Mouse (Mus musculus) left cerebral cortex, postnatal 4 days (tissue): ENCODE results near the gene Ttll9. TPM values are rescaled to one million over a fixed set of nuclear protein-coding genes. Genes with fewer than 3 reads are reported as not detected.

Experiments used
- DNase-seq: peaks from one replicate; pipeline ENCODE4 v3.0.0-alpha.2; 2022
- intact Hi-C: fragments of 180-260 bp; cut with DNase I; formaldehyde crosslinking; loops from one replicate; pipeline ENCODE4 v1.15.1; 2025
- total RNA-seq, 2 experiments: library from RNA; stranded (reverse); gene quantifications; 2 replicates each; pipeline ENCODE4 v1.2.3; 2021

The Ttll9 gene
- total RNA-seq: 1 to 10 TPM; 3.3 to 5.2 TPM

DNA sequence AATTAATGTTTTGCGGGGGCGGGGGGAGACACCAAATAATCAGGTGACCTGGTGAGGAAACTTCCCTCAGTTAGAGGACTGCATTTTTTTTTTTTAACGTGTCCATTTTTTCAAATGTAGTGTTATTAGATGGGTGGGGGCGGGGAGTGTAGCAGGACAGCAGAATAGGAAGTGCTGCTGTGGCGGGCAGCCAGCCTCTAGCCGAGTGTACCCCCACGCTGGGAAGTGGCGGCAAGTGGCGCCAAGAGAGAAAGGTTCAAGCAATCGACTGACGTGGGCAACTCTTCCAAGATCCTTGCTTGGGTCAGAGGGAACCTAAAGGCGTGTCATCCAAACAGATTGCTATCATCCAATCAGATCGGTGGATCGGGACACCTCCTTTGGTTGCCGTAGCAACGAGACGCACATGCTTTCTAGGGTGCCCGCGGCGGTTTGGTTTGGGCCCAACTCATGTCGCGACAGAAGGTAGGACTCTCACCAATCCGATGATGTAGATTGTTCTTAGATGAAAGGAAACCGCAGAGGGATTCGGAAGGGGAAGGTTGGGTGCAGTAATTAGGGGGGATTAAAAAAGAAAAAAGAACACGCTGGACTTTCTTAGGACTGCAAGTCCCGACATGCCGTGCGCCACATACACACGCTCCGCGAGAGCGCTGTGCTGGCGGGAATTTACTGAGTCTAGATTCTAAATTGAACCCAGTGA lies at the start of gene Ttll9:
Gene Ttll9, plus strand, starts transcription at position 395 of the 703 bp plus-strand sequence.
- DNase-seq: peak; percentile 82
- intact Hi-C loops: no loop called here

DNA sequence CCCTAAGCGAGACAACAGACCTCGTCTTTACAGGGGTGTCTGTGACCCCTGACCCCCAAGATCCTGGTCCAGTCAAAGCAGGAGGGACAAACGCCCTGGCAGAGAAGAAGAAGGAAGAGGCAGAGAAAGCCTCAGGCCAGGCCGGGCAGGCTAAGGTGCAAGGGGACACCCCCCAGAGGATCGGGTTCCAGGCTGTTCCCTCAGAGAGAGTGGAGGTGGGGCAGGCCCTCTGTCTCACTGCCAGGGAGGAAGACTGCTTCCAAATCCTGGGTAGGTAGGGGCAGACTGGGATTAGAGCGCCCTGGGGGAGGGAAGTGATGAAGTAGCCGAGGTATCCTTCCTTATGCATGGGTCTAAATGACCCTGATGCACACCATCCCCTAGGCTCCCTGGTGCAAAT lies 48.8 kb upstream of the Ttll9 start:
- no peak for DNase-seq
- intact Hi-C loops: no loop called here

DNA sequence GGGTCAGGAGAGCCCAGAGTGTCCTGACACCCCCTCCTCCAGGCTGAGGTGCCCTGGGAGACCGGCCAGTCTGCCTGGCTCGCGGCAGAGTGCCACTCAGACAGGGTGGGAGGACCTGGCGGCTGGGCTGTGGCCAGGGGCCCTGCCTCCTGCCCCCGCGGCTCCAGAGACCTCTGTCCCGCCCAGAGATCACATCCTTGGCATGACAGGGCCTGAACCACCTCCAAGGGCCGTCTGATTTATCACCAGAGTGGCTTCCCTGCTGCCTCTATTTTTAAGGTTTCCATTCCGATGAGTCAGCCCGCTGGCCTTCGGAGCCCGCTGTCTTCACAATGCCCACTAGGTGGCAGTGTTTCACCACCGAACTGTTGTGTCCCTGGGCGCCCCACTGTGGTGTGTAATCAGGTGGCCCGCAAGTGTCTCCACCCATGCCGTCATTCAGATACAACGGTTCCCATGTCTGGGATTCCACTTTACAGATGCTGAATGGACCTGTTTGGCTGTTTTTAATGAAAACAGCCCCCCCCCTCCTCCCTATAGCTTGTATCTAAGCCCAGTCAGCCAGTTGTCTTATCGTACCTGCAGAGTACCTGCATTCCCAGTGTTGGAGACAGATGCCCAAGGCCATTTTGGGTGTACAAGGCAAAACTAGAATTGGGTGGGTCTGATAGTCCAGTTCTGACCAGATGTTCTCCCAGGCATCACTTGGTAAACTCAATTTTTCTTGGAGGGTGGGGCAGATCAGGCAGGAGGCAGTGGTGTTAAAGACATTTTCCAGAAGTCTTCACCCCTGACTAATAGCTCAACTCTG lies 47.8 kb upstream of the Ttll9 start:
- intact Hi-C loops: loop anchor here (5.0 kb wide), 1 partner anchor 228 kb away; no protein-coding TSS in a partner anchor
- peak; percentile 91 for DNase-seq

DNA sequence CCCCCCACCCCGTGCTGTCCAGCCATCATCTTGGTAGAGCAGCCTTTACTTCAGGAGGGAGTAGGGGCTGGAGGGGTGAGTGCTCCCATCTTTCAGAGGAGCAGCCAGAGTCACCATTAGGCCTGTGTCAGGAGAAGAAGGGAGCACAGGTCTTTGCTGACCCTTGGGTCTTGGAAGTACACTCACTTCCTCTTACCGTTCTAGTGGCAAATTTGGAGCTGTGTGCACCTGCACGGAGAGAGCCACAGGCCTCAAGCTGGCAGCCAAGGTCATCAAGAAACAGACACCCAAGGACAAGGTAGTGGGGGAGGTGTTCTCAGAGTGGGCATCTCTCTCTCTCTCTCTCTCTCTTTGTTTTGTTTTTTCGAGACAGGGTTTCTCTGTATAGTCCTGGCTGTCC lies 46.8 kb upstream of the Ttll9 start:
- no peak for DNase-seq
- intact Hi-C loops: loop anchor here (5.0 kb wide), 1 partner anchor 227 kb away; no protein-coding TSS in a partner anchor

DNA sequence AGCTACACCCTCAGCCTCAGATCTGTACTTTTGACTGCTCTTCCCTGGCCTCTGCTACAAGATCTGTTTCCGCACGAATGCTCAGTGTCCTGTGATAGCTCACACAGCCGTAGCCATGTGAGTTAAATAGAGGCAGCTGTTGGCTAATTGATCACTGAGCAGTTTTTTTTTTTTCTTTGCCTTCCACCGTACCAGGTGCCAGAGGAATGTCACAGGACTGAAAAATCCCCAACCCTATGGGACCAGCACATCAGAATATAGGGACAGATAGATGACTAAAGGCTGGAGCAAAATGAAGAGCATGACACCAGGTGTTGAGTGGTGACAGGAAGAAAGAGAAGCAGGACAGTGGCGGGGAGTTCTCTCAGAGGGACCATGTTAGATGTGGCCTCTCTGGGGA lies 46.2 kb upstream of the Ttll9 start:
- intact Hi-C loops: loop anchor here (5.0 kb wide), 1 partner anchor 226 kb away; no protein-coding TSS in a partner anchor
- no peak for DNase-seq

DNA sequence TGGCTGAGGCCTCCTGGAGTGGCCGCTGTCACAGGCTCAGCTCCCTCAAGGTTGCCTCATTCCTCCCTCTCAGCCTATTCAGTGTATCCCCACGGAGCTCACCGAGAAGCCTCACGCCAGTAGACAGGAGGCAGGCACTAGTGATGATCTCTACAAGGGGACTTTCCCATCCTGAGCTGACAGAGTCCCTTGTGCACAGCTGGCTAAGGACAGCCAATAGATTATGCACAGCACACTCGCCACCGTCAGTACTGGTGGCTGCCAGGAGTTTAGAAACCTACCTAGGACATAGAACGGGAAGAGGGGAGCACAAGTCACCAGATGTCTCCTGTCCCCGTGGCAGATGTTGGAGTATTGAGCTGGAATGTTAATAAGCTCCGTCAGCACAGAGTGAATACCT lies 44.6 kb upstream of the Ttll9 start:
- DNase-seq: no peak
- intact Hi-C loops: loop anchor here (5.0 kb wide), 1 partner anchor 225 kb away; no protein-coding TSS in a partner anchor

DNA sequence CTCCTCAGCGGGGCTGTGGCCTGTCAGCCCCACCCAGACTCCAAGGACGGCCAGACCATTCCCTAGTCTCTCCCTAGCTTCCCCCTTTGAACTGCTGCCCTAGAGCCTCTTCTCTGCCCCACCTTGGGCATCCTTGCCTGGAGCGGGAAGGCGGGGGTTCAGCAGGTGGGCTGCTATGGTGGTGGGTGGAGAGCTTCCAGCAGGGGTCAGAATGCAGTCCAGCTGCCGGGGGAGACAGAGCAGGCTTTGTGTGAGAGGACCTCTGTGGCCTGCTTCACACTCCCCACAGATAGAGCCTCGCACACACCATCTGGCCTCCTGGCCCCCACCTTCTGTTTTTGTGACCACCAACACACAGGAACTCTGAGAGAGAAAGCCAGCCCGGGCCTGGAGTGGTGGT lies 39.9 kb upstream of the Ttll9 start:
- peak; percentile 75 for DNase-seq
- intact Hi-C loops: no loop called here

DNA sequence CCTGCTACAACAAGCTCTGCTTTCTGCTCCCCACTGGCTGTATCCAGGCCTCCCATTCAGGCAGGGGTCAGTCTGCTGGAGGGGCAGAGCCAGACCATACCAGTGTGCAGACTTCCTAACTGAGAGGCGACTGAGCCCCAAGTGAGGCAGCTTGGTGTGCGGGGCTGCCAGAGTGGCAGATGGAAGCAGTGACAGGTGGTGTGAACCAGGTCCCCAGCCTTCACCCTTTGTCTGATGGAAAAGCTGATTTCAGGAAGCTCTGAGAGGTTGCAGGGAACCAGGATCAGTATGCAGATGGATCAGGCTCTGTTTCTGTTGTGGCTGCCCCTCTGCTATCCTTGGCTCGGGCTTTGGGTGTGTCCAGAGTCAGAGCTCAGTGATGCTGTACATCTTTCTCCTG lies 38.7 kb upstream of the Ttll9 start:
- DNase-seq: peak; percentile 70
- intact Hi-C loops: no loop called here

DNA sequence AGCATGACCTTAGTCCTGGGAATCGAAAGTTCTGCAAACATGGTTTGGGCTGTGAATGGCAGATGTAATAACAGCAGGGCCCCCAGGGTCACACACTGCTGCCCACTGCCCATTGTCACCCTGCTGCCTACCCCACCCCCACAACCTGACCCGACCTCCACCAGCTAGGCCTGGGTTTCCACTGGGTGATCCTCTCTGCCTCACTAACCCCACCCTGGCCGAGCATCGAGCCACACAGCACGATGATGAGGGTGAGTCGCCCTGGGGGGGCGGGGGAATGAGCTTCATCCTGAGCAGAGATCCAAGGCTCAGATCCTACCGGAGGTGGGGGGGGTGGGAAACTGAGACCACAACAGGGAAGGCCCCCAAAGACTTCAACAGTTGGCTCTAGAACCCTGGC lies 38.2 kb upstream of the Ttll9 start:
- intact Hi-C loops: no loop called here
- no peak for DNase-seq

DNA sequence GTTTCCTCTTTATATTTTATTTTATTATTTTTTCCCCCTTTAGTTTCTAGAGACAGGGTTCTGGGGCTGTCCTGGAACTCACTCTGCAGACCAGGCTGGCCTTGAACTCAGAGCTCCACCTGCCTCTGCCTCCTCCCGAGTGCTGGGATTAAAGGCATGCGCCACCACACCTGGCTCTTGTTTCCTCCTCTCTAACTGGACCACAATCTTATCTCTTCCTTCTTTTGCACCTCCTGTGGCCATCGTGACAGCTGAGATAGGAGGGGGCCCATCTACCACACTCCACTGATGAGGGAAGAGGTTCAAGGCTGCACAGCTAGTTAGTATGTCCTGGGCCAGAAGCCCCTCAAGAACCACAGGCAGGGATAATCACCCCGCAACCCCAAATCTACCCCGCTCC lies 37.7 kb upstream of the Ttll9 start:
- DNase-seq: no peak
- intact Hi-C loops: no loop called here

DNA sequence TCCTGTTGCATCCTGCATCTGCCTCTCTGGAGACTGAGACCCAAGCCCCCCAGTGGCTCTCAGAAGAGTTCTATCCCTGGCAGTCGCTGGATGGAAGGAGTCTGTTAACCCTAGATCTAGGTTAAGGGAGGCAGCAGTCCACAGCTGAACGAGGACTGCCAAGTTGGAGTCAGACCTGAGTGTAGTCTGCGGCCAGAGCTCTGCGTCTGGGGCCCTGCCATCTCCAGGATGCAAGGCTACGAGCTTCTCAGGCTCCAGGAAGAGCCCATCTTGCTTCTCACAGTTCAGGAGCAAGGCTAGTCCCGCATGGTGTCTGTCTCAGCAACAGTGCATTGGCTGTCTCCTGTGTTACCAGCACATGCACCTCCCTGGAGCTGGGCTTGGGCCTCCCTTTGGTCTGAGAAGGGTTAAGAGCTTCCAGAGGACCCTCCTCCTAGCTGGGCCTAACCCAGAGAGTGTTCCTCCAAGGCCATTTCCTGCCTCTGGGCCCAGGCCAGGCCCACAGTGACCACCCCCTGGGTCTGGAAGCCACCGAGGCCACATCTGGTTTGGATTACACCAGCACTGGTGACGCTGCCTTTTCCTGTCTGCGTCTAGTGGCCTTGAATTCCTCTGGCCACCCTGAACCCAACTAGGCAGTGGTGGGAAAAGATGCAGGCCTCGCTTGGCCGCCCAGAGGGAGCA lies 37.0 kb upstream of the Ttll9 start:
- intact Hi-C loops: no loop called here
- no peak for DNase-seq

DNA sequence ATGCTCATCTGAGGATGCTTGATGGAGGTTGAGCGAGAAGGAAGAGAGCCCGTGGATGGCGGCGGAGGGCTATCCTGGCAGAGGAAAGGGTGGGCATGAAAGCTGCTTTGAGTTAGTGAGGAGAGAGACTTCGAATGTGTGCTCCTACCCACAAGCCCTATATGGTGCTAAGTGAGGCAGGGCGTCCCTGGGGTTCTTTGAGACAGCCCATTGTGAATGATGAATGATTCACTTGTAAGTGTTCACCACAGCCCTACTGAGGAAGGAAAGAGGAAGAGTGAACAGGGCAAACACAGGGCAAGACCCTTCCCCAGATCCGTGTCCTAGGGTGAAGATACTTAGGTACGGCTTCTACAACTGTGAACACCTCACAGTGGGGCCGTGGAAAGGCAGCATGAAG lies 35.4 kb upstream of the Ttll9 start:
- intact Hi-C loops: no loop called here
- no peak for DNase-seq

DNA sequence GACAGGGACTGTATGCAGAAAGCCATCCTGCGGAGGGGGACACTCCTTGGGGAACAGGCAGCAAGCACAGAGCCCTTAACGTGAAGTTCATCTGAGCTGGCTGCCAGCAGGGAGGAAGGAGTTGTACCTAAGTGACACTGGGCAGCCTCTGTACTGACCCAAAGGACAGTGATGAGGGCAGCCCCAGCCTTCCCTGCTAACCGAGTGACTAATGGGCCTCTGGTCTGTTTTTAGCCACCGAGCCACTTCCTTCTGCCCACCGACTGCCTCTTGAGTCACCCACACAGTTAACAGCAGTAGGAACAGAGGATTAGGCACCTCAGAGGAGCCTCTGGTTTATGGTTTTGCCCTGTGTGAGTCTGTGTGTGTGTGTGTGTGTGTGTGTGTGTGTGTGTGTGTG lies 34.9 kb upstream of the Ttll9 start:
- no peak for DNase-seq
- intact Hi-C loops: no loop called here

DNA sequence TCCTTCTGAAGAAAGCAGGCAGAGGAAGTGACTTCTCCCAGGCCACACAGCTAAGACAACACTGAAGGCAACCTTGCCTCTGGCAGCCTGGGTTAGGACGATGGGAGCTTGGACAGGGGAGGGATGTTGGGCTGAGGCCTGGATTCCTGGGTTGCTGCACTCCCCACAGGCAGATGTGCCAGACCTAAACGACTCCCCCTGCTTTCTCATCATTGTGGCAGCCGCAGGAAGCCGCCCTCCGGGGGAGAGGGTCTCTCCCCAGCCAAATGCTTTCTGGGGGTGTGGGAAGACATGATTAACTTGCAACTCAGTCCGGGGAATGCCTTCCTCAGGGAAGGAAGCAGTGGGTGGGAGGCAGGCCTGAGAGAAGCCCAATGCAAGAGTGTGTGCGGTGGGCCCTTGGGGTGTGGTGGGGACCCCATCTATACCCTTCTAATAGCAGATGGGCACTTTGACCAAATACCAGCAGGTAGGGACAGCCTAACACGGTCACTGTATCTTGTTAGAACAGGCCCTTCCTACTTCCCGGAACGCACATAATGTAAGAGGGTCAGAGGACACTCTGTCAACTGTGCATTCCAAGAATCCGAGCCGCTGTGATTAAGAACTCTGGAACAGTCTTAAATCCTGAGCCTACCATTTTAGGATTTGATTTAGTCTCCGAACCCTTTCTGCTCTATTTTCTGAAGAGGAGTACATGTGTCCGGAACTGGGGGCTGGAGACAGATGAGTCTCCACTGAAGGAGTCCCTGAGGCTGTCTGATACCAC lies 33.9 kb upstream of the Ttll9 start:
- DNase-seq: no peak
- intact Hi-C loops: no loop called here

DNA sequence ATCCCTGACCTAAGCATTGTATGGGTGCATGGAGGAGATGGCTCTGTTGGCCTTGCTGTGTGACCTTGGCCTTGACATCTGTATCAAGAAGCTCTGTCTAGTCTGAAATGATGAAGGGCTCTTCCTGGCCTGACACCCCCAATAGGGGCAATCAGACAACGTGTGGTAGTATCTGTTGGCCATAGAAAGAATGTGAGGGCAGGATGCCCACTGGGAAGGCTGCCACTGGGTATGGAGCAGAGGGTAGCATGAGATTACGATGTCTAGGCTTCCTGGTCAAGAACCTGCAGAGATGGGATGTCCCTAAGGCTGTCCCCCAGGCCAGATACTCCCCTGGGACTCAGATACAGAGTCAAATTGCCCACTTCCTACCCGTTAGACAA lies 33.3 kb upstream of the Ttll9 start:
- DNase-seq: no peak
- intact Hi-C loops: no loop called here

DNA sequence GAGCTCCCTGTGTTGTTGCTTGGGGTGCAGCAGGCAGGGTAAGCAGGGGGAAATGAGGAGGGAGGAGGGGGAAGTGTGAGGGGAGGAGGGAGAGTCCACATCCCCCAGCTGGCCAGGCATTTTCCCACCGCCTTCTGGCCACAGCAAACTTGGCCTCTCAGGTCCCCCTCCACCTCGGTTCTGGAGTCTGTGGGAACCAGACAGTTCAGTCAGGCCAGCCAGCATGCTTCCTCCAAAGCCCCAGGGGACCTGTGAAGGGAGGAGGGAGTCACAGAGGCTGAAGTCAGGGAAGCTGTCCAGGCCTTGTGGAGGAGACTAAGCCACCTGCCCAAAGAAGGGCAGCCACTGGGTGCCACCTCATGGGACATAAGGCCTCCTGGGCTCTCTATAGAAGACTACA lies 32.0 kb upstream of the Ttll9 start:
- intact Hi-C loops: no loop called here
- DNase-seq: no peak

DNA sequence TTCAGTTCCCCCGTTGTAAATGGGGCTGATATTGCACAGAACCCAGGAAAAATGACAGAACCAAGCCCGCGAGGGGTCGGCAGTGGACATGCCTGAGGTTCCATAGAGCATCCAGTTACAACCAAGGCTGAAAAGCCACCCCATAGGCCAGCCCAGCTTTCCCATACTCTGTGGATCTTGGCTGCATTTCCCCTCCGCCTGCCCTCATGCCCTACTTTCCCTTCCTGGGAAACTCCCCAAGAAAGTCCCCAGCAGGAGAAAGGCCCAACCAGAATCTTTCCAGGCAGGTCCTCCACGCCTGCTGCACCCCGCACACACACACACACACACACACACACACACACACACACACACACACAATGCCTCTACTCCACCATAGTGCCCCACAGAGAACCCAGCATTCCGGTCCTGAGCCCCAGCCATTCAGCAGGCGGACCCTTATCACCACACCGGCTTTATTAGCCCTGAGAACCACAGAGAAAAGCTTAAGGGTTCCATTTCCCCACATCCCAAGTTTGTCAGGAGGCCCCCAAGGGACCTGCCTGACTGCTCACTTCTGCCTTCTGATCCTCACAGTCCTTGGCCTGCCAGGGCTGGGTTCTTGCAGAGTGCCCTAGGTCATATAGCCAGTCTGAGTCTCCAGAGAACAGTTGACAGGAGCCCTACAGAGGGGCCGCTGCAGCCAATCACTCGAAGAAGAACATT lies 30.7 kb upstream of the Ttll9 start:
- intact Hi-C loops: no loop called here

DNA sequence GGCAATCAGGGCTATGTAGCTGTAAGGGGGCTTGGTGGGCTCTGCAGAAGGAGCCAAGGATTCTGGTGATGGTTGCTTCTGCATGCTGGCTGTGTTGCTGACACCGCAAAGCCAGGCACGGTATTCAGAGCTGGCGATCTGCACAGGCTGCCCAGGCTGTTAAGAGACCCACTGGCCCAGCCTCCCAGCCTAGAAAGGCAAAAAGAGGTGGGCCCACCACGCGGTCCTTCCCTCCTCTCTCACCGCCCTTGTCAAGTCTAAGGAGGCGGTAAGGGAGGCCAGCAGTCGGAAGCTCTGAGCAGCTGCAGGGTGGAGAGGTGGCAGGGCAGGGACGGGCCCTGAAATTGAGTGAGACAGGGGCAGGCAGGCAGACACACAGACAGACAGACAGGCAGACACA lies 29.2 kb upstream of the Ttll9 start, which contains the start of gene Foxs1:
Gene Foxs1, minus strand, starts transcription at position 161 of the 400 bp plus-strand sequence.
- intact Hi-C loops: no loop called here
- no peak for DNase-seq

More for the DNA sequence above, 30.7 kb upstream of the Ttll9 start:
- DNase-seq: no peak

DNA sequence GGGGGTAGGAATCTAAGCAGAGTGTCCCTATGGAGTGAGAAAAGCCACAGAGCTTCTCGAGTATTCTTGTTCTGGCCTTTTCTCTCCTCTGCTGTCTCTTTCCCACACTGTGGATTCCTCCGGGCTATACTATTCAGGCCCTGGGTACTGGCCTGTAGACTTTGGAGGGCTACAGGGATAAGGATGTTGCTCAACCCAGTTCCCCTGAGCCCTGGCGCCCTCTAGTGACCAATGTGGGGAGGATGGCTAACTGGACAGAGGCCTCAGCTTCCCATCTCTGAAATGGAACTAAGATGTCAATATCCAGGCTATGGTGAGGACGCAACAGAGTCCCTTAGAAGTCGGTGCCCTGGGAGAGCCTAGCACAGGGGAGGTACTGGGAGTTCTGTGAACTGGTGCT lies 28.7 kb upstream of the Ttll9 start:
- peak; percentile 76 for DNase-seq

DNA sequence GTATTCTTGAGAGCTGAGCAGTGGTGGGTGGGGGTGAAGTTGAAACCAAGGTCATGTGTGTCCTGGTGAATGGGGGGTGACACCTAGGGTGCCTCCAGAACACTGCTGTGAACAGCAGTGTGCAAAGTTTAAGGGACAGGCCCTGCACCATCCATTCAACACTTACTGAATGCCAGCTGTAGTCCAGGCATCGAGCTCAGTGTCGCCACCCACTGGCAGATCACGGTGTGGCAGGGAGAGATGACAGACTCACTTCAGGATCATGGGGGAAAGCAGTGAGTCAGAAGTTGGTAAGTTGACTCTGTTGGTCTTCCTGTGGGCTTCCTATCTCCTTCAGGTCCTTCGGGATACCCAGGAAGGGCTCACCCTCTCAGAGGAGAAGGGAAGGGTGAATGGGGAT lies 22.4 kb upstream of the Ttll9 start:
- peak; percentile 61 for DNase-seq

More for the DNA sequence above, 28.7 kb upstream of the Ttll9 start:
- intact Hi-C loops: no loop called here

More for the DNA sequence above, 22.4 kb upstream of the Ttll9 start:
- intact Hi-C loops: no loop called here
